Mouse (Mus musculus): ENCODE data around the gene Fam89b.

The Fam89b gene

GRCm38 (mm10) chr19:5740320-5741317, 11.2 kb upstream of the Fam89b start, which contains the start of gene Ltbp3:
Gene Ltbp3 (plus strand): TSS chr19:5740904.
- DNase-seq (ENCODE audit: inconsistent age in 2 of 2, low spot score in 1 of 2) = peak in 1 of 2 experiments; percentile 83

GRCm38 (mm10) chr19:5739446-5739845, 10.0 kb upstream of the Fam89b start:
- DNase-seq (ENCODE audit: inconsistent age in 2 of 2, low spot score in 1 of 2) = no peak

GRCm38 (mm10) chr19:5734325-5734724, 4.9 kb upstream of the Fam89b start:
- DNase-seq (ENCODE audit: inconsistent age in 2 of 2, low spot score in 1 of 2) = no peak

- DNase-seq (ENCODE audit: inconsistent age in 2 of 2, low spot score in 1 of 2) = peak; percentile 95 to 98
Measured at GRCm38 (mm10) chr19:5731264-5731978, 2.0 kb upstream of the Fam89b start.

GRCm38 (mm10) chr19:5730314-5731186, 1.1 kb upstream of the Fam89b start:
- peak; percentile 44 to 69 for DNase-seq (ENCODE audit: inconsistent age in 2 of 2, low spot score in 1 of 2)

- DNase-seq (ENCODE audit: inconsistent age in 2 of 2, low spot score in 1 of 2) = peak; percentile 64 to 87
Measured at GRCm38 (mm10) chr19:5728631-5729443, 616 bp downstream of the Fam89b start.

GRCm38 (mm10) chr19:5727701-5728100, 1.8 kb downstream of the Fam89b start:
- DNase-seq (ENCODE audit: inconsistent age in 2 of 2, low spot score in 1 of 2) = peak; percentile 86 to 96

- DNase-seq (ENCODE audit: inconsistent age in 2 of 2, low spot score in 1 of 2) = peak in 1 of 2 experiments; percentile 52
Measured at GRCm38 (mm10) chr19:5726961-5727578, 2.4 kb downstream of the Fam89b start.

- peak; percentile 79 to 93 for DNase-seq (ENCODE audit: inconsistent age in 2 of 2, low spot score in 1 of 2)
Measured at GRCm38 (mm10) chr19:5725767-5726515, 3.5 kb downstream of the Fam89b start, which contains the start of gene Ehbp1l1. Gene Ehbp1l1 (minus strand): TSS chr19:5726317.

- peak; percentile 50 to 79 for DNase-seq (ENCODE audit: inconsistent age in 2 of 2, low spot score in 1 of 2)
Measured at GRCm38 (mm10) chr19:5725029-5725707, 4.3 kb downstream of the Fam89b start.

GRCm38 (mm10) chr19:5724549-5724941, 4.9 kb downstream of the Fam89b start:
- DNase-seq (ENCODE audit: inconsistent age in 2 of 2, low spot score in 1 of 2) = peak; percentile 82 to 94

GRCm38 (mm10) chr19:5723934-5724548, 5.4 kb downstream of the Fam89b start:
- no peak for DNase-seq (ENCODE audit: inconsistent age in 2 of 2, low spot score in 1 of 2)

- DNase-seq (ENCODE audit: inconsistent age in 2 of 2, low spot score in 1 of 2) = no peak
Measured at GRCm38 (mm10) chr19:5722848-5723425, 6.5 kb downstream of the Fam89b start.

- DNase-seq (ENCODE audit: inconsistent age in 2 of 2, low spot score in 1 of 2) = no peak
Measured at GRCm38 (mm10) chr19:5721233-5721632, 8.2 kb downstream of the Fam89b start.

- DNase-seq (ENCODE audit: inconsistent age in 2 of 2, low spot score in 1 of 2) = peak; percentile 30 to 61
Measured at GRCm38 (mm10) chr19:5716955-5717354, 12.5 kb downstream of the Fam89b start.

GRCm38 (mm10) chr19:5715793-5716688, 13.4 kb downstream of the Fam89b start:
- peak; percentile 41 to 55 for DNase-seq (ENCODE audit: inconsistent age in 2 of 2, low spot score in 1 of 2)
